Mouse (Mus musculus) heart, adult 2 months (tissue): Measurements from ENCODE around the gene Gm17482.

Experiments
- CTCF ChIP-seq: fragments of 200-600 bp; IDR thresholded peaks from 2 replicates; pipeline ENCODE4 v1.8.1; 2022; ENCODE audit warnings: antibody characterized with exemption, mild to moderate bottlenecking, moderate library complexity
- EP300 ChIP-seq: fragments of 200-500 bp; IDR thresholded peaks from 2 replicates; pipeline ENCODE4 v1.6.1; 2011; ENCODE audit warnings: low read depth, low read length, control low read depth; ENCODE audit not compliant: insufficient read depth
- POLR2A ChIP-seq: fragments of 200-500 bp; IDR thresholded peaks from 2 replicates; pipeline ENCODE4 v1.6.1; 2011; ENCODE audit warnings: mild to moderate bottlenecking, low read depth, low read length, control low read depth; ENCODE audit not compliant: insufficient read depth

- no peak for TF ChIP-seq CTCF
- TF ChIP-seq POLR2A, result peak; percentile 9; the same call in 1 of the 2 replicates
- no peak for TF ChIP-seq EP300
Measured at GRCm38 (mm10) chr6:115241939-115242338, 14.8 kb downstream of the Gm17482 start.
